Mouse (Mus musculus): ENCODE measurements around the gene Gm11639.
"Not testable (repeated sequence)": the region's sequence is repeated elsewhere in the genome, so short reads cannot be mapped to it uniquely, and the experiment has no call there.

The Gm11639 gene

DNA sequence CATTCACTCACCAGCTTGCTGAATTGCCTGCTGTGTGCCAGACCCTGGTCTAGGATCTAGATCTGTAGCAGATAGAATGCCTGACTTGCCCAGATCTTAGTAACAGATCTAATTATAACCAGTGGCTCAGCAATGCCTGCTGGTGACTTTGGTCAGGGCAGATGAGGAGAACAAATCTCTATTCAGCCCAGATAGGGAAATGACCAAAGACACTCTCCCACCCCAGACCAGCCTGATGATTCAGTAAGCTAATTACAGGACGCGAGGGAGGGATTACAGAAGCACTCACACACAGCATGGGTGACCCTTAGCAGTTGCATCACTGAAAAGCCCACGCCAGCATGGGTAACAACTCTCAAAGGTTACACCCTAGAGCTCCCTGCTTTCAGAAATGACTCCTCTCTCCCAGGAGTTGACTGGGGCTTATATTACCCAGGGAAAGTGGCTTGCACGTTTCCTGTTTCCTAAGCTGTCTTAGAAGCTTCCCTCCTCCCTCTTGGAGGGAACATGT lies 435.1 kb downstream of the Gm11639 start:
- no peak for DNase-seq

DNA sequence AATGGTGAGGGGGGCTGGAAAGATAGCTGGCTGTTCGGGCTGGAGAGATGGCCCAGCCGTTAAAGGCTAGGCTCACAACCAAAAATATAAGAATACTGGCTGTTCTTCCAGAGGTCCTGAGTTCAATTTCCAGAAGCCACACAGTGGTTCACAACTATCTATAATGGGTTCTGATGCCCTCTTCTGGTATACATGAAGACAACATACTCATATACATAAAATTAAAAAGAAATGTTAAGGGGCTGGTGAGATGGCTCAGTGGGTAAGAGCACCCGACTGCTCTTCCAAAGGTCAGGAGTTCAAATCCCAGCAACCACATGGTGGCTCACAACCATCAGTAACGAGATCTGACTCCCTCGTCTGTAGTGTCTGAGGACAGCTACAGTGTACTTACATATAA lies 436.3 kb downstream of the Gm11639 start:
- not testable (repeated sequence) for DNase-seq

DNA sequence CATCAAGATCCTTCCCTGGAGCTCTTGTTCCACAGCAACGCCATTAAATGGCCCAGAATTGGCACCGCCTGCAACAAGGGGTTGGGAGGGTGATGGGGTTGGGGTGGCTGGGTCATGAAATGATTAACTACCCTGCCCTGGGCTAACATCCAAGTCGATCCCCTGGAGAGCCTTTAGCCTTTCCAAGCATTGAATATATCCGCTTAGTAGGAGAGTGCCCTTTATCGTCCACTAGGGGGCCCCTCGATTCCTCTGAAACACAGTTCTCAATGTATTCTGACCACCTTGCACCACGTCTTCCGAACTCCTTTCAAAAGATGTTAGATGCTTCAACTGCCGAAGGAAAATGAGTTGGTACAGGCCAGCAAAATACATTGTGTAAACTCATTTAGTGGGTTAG lies 438.5 kb downstream of the Gm11639 start:
- DNase-seq, result peak in 1 of 2 experiments; percentile 26

DNA sequence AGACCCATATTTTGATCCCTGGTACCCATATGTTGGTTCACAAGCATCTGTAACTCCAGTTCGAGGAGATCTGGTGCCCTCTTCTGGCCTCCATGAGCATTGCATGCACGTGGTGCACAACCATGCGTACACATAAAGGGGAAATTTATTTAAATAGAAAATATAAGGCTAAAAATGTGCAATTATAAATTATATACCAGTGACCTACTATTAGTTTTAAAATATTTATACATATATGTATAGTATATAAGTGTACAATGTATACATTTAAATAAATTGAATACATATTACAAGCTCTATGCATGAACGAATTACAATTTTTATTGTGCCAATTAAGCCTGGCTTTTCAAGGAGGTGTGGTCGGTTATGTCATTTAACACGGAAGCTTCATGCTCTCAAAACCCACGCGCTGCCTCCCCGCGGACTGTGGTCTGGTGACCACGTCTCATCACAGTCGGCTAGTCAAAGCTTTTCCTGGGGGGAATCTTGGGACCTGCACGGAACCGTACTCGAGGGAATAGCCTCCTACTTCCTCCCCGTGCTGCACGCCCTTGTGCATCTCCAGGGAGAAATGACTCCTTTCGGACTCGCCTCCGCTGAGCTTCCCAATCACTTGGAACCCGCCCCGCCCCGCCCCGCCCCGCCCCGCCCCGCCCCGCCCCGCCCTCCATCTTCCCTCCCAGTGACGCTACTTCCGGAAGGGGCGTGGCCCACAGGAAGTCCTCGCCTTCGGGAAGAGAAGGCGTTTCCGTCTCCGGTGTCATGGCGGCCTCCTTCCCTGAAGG lies 440.4 kb downstream of the Gm11639 start, which contains the start of gene Mettl2:
Gene Mettl2 (plus strand): TSS at position 691 of the 785 bp plus-strand sequence.
- DNase-seq, result peak; percentile 68 to 69

DNA sequence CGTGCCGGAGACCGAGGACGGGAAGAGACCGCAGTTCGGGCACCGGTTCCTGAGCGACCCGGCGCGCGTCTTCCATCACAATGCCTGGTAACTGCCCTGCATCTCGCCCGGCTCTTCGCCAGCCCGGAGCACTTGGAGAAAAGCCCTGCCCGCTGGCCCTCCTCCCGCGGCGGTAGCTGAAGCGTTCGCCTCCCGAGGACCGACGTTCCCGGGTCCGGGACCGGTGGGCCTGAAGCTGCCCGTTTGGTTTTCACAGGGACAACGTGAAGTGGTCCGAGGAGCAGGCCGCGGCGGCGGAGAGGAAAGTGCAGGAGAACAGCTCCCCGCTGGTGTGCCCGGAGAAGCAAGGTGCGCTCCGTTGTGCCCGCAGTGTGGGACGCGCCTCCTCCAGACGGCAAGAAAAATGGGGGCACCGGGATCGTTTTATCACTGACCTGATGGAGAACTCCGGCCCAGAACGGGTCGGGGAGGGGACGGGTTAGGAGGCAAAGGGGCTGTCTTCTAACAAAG lies 441.1 kb downstream of the Gm11639 start:
- DNase-seq, result no peak

DNA sequence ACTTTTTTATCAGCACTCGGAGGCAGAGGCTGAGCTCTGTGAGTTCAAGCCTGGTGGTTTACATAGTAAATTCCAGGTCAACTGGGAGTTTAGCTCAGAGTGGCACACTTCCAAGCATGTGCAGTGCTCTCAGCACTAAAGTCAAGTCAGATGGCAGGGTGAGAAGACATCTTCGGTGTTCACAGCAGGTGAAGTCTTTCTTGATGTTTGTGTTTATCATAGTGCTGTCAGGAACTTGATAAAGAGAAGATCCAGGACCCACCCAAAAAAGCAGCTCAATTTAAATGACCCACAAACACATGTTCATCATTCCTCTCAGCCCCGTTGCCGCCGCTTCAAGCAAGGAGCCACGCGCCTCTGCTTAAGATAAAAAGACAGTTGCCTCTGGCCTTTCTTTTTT lies 450.2 kb downstream of the Gm11639 start:
- no peak for DNase-seq

DNA sequence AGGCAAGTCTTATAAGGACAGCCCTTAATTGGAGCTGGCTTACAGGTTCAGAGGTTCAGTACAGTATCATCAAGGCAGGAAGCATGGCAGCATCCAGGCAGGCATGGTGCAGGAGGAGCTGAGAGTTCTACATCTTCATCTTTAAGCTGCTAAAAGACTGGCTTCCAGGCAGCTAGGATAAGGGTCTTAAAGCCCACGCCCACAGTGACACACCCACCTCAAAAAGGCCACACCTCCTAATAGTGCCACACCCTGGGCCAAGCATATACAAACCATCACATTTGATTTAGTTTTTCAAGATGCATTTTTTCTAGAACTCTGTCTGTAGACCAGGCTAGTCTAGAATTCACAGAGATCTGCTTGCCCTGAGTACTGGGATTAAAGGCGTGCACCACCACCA lies 451.7 kb downstream of the Gm11639 start:
- not testable (repeated sequence) for DNase-seq

DNA sequence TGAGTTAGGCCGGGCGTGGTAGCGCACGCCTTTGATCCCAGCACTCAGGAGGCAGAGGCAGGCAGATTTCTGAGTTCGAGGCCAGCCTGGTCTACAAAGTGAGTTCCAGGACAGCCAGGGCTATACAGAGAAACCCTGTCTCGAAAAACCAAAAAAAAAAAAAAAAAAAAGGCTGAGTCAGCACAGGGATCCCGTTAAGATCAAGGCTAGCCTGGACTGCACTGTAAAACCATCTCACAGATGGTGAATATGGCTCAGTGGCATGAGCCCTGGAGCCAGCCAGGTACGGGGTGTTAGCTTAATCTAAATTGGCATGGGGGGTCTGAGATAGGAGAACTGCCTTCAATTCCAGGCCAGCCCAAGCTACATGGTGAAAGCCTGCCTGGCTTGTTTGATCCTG lies 455.0 kb downstream of the Gm11639 start:
- not testable (repeated sequence) for DNase-seq

DNA sequence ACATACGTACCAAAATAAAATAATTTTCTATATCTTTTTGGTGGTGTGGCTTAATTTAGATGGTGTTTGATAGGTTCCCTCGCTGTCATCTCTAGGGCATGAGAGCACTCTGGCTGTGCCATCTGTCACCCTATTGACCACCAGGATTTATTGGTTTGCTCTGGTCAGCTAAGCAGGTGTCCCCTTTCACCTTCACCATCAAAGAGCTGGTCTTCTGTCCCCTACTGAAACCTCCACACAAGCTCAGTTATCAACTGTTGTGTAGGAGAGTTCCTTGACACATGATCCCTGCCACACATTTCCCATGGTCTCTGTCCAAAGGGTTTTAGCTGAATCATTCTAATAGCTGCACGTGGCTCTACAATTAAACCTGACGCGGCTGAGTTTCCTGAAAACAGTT lies 455.6 kb downstream of the Gm11639 start:
- no peak for DNase-seq

DNA sequence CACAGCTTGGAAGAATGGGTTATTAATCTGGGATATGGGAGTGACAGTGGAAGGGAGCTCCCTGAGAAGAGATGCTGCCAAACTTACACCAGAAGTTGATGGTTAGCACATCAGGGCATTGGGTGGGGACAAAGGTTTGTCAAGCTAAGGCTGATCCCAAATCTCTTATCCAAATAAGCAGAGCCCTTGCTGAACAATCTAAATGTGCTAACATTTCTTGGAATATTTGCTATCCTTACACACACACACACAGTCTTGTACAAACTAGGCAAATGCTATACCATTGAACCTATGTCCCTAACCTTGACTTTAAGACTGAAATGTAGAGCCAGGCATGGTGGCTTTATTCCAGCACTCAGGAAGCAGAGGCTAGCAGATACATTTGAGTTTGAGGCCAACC lies 458.1 kb downstream of the Gm11639 start:
- DNase-seq, result no peak

DNA sequence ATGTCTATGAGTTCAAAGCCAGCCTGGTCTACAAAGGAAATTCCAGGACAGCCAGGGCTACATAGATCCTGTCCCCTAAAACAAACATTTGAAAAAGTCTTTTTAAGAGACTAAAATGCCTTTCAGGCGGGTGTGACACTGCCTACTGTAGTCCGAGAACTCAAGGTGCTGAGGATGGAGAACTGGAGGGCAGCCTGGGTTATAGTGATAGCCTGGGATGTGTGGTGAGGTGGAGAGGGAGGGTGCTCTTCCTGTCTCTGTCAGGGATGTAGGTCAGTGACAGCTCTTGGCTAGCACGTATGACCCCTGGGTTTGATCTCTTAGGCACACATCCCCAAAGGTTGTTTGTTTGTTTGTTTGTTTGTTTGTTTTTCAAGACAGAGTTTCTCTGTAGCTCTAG lies 458.6 kb downstream of the Gm11639 start:
- no peak for DNase-seq

DNA sequence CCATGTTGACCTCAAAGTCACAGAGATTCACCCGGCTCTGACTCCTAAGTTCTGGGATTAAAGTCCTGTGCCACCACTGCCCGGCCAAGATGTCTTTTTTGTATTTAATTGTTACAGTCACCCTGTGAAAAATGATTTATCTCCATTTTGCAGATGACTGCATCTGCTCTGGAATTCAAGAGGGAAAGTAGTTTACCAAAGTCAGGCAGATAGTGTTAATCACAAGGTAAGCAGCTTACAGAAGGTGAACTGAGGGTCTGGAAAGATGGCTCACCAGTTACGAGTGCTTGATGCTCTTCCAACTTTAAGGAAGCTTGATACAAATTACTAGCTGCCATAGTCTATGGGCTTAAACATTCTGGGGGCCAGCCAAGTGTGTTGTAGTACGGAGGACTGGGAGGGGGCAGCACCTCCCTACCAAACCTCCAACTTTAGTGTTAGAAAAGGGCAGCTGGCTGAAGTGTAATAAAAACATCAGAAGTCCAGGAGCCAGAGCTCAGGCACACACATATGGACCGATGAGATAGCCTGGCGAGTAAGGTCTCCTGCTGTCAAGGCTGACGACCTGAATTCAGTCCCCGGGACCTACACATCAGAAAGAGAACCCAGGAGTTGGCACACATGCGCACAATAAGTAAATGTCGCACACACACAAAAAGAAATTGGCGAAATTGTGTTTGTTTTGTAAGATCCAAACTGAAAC lies 459.2 kb downstream of the Gm11639 start:
- no peak for DNase-seq

DNA sequence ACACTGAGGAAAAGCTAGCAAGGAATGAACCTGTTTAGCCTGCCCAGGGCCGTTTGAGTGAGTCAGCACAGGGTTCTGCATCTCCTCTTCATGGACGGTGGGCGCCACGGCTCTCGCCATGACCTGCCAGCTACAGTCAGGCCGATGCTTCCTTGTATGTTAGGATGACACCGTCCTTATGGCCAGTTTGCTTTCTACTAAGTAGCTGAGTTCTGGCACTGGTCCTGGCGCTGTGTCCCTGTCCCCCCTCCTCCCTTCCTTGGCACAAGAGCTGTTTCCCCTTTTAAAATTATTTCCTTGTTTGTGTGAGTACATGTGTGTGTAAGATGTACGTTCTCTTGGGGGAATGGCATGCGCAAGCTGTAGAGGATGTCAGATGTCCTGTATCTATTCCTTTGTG lies 459.7 kb downstream of the Gm11639 start:
- DNase-seq, result no peak

DNA sequence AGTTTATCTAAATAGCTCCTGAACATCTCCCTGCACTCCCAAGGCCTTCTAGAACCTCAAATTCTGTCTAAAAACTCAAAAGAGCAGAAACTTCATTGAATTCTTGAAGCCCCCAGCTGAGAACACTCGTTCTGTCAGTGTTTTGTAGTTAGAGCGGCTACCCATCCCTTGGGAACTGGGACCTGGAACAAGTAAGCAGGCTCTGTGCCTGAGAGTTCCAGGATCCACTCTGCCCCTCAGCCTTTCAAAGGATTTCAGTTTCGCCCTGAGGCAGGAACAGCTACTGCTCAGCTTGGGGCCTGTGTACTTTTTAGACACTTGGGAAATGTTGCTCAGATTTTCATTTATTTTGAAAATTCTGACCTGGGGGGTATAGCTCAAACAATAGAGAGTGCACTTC lies 461.1 kb downstream of the Gm11639 start, which contains the start of gene Gm10842:
Gene Gm10842 (plus strand): TSS at position 301 of the 400 bp plus-strand sequence.
- no peak for DNase-seq

DNA sequence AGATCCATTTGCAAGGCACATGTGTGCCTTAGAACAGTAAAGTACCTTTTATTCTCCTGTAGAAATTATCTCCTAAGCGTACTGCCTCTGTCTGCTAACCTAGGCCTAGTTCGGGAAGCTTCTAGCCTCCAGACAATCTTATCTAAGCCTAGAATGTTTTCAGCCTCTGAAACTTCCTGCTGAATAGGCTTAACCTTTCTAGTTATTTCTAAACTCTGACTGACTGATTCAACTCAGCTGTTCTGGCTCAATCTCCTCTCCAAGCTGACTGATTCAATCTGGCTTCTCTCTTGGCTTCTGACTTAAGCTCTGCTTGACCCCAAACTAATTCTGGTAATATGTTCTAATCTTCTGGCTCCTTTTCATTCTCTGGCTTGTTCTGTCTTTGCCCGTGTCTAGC lies 463.8 kb downstream of the Gm11639 start:
- DNase-seq, result no peak

DNA sequence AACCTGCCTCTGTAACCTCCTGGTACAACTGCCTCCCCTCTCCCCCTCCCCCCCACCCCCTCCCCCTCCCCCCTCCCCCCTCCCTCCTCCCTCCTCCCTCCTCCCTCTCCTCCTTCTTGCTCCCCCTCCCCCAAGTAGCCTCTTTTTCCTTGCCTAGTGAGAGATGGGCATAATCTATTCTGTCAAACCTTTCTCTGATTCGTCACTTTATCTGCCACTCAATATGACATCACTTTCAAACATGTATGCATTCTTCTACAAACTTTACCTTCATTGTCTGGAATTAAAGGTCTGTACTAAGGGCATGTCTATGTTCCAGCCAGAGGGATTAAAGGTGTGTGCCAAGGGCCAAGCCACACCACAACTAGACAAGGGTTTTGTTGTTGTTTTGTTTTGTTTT lies 464.3 kb downstream of the Gm11639 start:
- no peak for DNase-seq

DNA sequence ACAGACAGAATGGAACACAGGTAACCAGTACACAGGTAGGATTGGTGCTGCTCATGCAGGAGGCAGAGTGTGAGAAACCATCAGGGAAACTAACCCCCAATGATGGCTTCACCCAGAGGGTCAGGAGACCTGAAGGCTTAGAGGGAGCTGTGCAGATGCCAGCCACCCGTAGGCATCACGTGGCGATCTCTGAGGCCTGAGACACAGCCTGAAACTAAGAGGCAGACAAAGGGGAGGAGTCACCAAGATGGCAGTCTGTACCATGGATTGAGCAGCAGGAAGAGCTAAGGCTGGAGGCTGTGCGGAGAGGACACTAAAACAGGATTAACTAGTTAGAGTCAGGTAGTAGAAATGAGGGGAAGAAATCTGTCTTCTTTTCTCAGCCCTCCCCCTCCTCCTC lies 465.2 kb downstream of the Gm11639 start:
- no peak for DNase-seq

DNA sequence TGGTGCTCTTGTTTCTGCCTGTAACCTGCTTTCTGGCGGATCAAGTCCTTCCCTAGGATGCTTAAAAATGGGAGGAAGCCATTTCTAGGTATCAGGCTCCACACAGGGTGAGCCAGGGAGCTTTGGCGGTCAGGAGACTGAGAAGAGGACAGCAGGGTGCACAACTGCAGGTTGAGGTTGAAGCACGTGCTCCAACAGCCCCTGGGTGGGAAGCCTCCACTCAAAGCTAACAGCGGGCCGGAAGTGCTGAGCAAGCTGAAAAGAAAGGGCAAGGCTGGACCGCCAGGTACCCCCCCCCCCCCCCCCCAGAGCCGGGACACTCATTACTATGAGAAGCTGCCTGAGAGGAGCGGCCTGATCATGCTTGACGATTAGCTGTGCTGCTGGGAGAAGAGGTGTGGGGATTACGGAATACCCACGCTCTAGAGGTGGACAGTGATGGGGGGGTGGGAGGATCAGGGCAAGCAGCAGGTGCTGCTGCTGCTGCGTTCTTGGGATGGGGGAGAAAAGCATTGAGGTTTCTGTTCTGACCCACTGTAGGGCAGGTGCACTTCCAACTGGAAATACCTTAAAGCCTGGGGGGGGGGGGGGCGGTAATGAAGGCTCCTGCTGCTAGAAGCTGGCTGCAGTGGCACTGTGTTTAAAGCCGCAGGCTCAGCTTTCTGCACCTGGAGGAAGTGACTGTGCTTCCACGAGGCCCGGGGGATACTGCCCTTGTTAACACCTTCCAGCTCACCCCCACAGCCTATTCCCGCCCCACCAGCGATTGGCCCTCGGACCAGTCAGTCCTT lies 465.9 kb downstream of the Gm11639 start:
- no peak for DNase-seq

DNA sequence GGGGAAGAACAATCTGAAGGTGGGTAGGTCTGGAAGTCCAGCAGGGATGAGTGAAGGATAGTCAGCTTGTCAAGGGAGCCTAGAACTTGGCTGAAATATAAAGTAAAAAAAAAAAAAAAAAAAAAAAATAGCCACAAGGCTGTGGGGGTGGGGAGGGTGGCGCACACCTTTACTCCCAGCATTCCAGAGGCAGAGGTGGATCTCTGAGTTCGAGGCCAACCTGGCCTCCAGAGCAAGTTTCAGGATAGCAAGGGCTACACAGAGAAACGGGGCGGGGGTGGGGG lies 466.5 kb downstream of the Gm11639 start:
- DNase-seq, result no peak

DNA sequence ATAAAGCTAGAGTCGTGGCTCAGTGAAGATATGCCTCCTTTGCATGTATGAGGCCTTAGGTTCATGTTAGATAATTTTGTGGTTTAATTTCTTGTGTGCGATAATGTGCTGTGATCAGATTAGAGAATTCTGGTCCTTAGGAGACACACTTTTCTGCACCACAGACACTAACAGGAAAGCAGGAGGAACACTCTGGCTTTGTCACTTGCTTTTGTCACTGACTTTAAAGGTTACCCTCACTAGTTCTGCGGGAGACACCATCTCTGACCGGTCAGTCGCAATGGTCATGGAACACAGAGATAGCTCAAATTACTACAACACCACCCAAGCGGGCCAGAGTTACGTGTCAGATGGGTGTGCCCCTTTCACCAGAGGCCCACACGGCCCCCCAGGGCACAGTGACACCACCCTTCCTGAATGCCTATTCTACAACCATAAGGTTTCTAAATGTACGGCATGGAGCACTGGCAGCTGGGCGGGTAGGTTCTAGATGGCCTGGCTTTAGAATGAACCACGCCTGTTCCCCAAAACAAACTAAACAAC lies 466.9 kb downstream of the Gm11639 start:
- DNase-seq, result no peak

DNA sequence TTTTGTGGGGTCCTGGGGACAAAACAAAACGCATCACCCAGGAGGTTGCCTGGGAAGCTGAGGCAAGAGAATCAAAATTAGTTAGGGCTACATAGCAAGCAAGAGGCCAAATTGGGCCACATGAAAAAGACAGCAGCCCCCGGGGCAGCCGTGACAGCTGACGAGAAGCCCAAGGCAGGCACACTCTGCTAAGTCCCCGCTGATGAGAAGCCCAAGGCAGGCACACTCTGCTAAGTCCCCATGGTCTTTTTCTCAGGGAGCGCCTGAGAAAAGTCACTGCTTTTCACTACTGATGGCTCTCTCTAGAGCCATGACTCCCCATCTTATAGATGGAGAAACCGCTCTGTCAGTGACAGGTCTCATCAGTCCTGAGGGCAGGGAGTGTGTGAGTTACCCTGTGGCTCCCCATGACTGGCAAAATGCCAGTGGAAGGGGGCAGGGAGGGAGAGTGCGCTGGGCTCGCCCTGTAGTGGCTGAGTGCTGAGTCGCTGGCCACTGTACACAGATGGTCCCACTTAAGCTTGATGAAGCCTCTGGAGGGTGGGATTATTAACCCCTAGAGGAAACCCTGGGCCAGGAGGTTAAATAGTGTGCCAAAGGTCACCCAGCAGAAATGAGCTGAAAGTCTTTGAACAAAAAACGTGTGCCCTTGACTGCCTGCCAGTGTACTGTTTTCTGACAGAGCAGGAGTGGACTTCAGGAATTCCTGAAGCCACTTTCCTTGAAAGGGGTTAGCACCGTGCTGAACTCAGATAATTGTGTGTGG lies 467.7 kb downstream of the Gm11639 start:
- DNase-seq, result peak in 1 of 2 experiments; percentile 6

DNA sequence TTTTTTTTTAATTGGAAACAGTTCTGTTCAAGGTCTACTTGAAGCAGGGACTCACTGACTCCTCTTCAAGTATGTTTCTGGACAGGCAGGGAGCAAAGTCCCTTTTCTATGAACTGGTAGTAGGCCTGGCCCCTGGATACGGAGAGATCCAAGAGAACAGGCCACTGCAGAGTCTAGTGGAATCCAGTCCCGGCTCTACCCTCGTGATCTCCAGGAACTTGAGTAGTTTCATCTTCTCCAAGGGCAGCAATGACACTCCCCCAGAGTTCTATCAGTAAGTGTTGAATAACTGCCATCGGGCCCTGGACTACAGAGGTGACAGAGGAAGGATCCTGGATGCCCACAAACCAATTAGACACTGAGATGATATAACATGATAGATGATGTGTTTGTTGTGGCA lies 470.4 kb downstream of the Gm11639 start:
- no peak for DNase-seq

Measured in spleen, adult 18-20 months (tissue).